Mouse (Mus musculus) layer of hippocampus, postnatal 25 days (tissue): ENCODE measurements at regions not wholly inside any gene's neighbourhood (a gene's known extent, or its start where the extent isn't known, plus 50 kb on each side); places are given as distances from the start of the nearest gene placed in this dataset.
"Not testable (repeated sequence)": the region's sequence is repeated elsewhere in the genome, so short reads cannot be mapped to it uniquely, and the experiment has no call there.

ENCODE experiments used
- DNase-seq, 2 experiments: peaks; one replicate each; pipeline ENCODE4 v3.0.0; 2022; ENCODE audit warnings: mixed read lengths in 2 of 2, low spot score in 1 of 2; ENCODE audit errors: extremely low spot score in 1 of 2

GRCm38 (mm10) chr14:74169131-74169875 lies 471.3 kb upstream of the Htr2a start:
- no peak for DNase-seq

- no peak for DNase-seq
Measured at GRCm38 (mm10) chr14:74180066-74180465, 460.6 kb upstream of the Htr2a start.

GRCm38 (mm10) chr14:74182996-74183395 lies 457.6 kb upstream of the Htr2a start:
- DNase-seq: no peak

- no peak for DNase-seq
Measured at GRCm38 (mm10) chr14:74201710-74202109, 438.9 kb upstream of the Htr2a start.

GRCm38 (mm10) chr14:74205011-74205410 lies 435.6 kb upstream of the Htr2a start:
- DNase-seq: no peak

GRCm38 (mm10) chr14:74217914-74218446 lies 422.7 kb upstream of the Htr2a start:
- DNase-seq: no peak

- no peak for DNase-seq
Measured at GRCm38 (mm10) chr14:74219761-74220160, 420.9 kb upstream of the Htr2a start.

- no peak for DNase-seq
Measured at GRCm38 (mm10) chr14:74222093-74222492, 418.5 kb upstream of the Htr2a start.

- DNase-seq: no peak
Measured at GRCm38 (mm10) chr14:74229560-74230187, 411.0 kb upstream of the Htr2a start.

- no peak for DNase-seq
Measured at GRCm38 (mm10) chr14:74240212-74240611, 400.4 kb upstream of the Htr2a start.

- no peak for DNase-seq
Measured at GRCm38 (mm10) chr14:74249263-74249878, 391.3 kb upstream of the Htr2a start.

GRCm38 (mm10) chr14:74250021-74250420 lies 390.6 kb upstream of the Htr2a start:
- DNase-seq: no peak

GRCm38 (mm10) chr14:74252189-74253145 lies 388.2 kb upstream of the Htr2a start:
- peak in 1 of 2 experiments; percentile 12 for DNase-seq

GRCm38 (mm10) chr14:74255000-74255399 lies 385.6 kb upstream of the Htr2a start:
- no peak for DNase-seq

GRCm38 (mm10) chr14:74259437-74259836 lies 381.2 kb upstream of the Htr2a start:
- no peak for DNase-seq

GRCm38 (mm10) chr14:74267086-74267485 lies 373.6 kb upstream of the Htr2a start:
- DNase-seq: no peak

GRCm38 (mm10) chr14:74294560-74294959 lies 346.1 kb upstream of the Htr2a start:
- no peak for DNase-seq

- no peak for DNase-seq
Measured at GRCm38 (mm10) chr14:74304483-74304882, 336.2 kb upstream of the Htr2a start.

GRCm38 (mm10) chr14:74306717-74307307 lies 333.8 kb upstream of the Htr2a start:
- no peak for DNase-seq

- not testable (repeated sequence) for DNase-seq
Measured at GRCm38 (mm10) chr14:74309451-74309850, 331.2 kb upstream of the Htr2a start.
